Mouse (Mus musculus) testis, adult 2 months (tissue): ENCODE results near the gene Grm1. TPM values are rescaled to one million over a fixed set of nuclear protein-coding genes. Genes with fewer than 3 reads are reported as not detected.

Experiments used
- H3K27ac ChIP-seq: fragments of 200-500 bp; 2 replicates; pipeline ENCODE4 v1.5.1; 2012; ENCODE audit warnings: low read depth, low read length; ENCODE audit not compliant: control insufficient read depth, insufficient read depth
- H3K27me3 ChIP-seq: fragments of 200-500 bp; 2 replicates; pipeline ENCODE4 v1.6.1; 2012; ENCODE audit warnings: mild to moderate bottlenecking, low read length, moderate library complexity; ENCODE audit not compliant: control insufficient read depth, insufficient read depth
- H3K36me3 ChIP-seq: fragments of 200-500 bp; 2 replicates; pipeline ENCODE4 v1.6.1; 2012; ENCODE audit warnings: mild to moderate bottlenecking, low read length; ENCODE audit not compliant: control insufficient read depth, insufficient read depth
- H3K4me1 ChIP-seq: fragments of 200-500 bp; 2 replicates; pipeline ENCODE4 v1.6.1; 2012; ENCODE audit warnings: low read length; ENCODE audit not compliant: control insufficient read depth, insufficient read depth
- H3K4me3 ChIP-seq: fragments of 200-500 bp; 2 replicates; pipeline ENCODE4 v1.5.1; 2012; ENCODE audit warnings: low read depth, mild to moderate bottlenecking, low read length, moderate library complexity, mixed read lengths; ENCODE audit not compliant: control insufficient read depth
- CTCF ChIP-seq: fragments of 200-500 bp; IDR thresholded peaks from 2 replicates; pipeline ENCODE4 v1.5.1; 2012; ENCODE audit warnings: low read depth, mild to moderate bottlenecking, inconsistent platforms, low read length, moderate library complexity; ENCODE audit not compliant: control insufficient read depth, insufficient read depth, insufficient replicate concordance
- POLR2A ChIP-seq: fragments of 200-500 bp; IDR thresholded peaks from 2 replicates; pipeline ENCODE4 v1.6.1; 2012; ENCODE audit warnings: low read depth, mild to moderate bottlenecking, inconsistent platforms, low read length, moderate library complexity; ENCODE audit not compliant: control insufficient read depth
- polyA plus RNA-seq: library from polyadenylated mRNA; depleted of rRNA; stranded (reverse); fragments of >200 nt; gene quantifications from 2 replicates; pipeline ENCODE4 v1.2.3, GENCODE M21; 2012

The Grm1 gene
- polyA plus RNA-seq, 1 experiment: 14.4 TPM

- TF ChIP-seq CTCF (no peak), POLR2A (no peak)
- Histone ChIP-seq H3K27me3 (no peaks in the 10 kb centered on the region), H3K4me1 (no peaks in the 10 kb centered on the region), H3K36me3 (no peaks in the 10 kb centered on the region), H3K4me3 (no peak overlapping the region), H3K27ac (no peak overlapping the region)
Measured at GRCm38 (mm10) chr10:10917857-10918399, 164.2 kb downstream of the Grm1 start.

- Histone ChIP-seq H3K36me3 (no peaks in the 10 kb centered on the region), H3K27ac (no peak overlapping the region), H3K4me3 (no peak overlapping the region), H3K4me1 (no peaks in the 10 kb centered on the region), H3K27me3 (no peaks in the 10 kb centered on the region)
- no peak for TF ChIP-seq POLR2A
- no peak for TF ChIP-seq CTCF
Measured at GRCm38 (mm10) chr10:10913621-10914020, 168.5 kb downstream of the Grm1 start.

- Histone ChIP-seq H3K27ac (no peak overlapping the region), H3K27me3 (no peaks in the 10 kb centered on the region), H3K36me3 (no peaks in the 10 kb centered on the region), H3K4me1 (no peaks in the 10 kb centered on the region), H3K4me3 (no peak overlapping the region)
- TF ChIP-seq POLR2A (no peak), CTCF (no peak)
Measured at GRCm38 (mm10) chr10:10890221-10890620, 191.9 kb downstream of the Grm1 start.

GRCm38 (mm10) chr10:10888521-10888920, 193.6 kb downstream of the Grm1 start:
- Histone ChIP-seq H3K36me3 (no peaks in the 10 kb centered on the region), H3K4me1 (no peaks in the 10 kb centered on the region), H3K27me3 (no peaks in the 10 kb centered on the region), H3K27ac (no peak overlapping the region), H3K4me3 (no peak overlapping the region)
- TF ChIP-seq POLR2A (no peak), CTCF (no peak)

GRCm38 (mm10) chr10:10884992-10885391, 197.2 kb downstream of the Grm1 start:
- TF ChIP-seq POLR2A: no peak
- no peak for TF ChIP-seq CTCF
- Histone ChIP-seq H3K4me1 (no peaks in the 10 kb centered on the region), H3K27me3 (no peaks in the 10 kb centered on the region), H3K4me3 (no peak overlapping the region), H3K36me3 (no peaks in the 10 kb centered on the region), H3K27ac (no peak overlapping the region)

- TF ChIP-seq POLR2A (no peak), CTCF (no peak)
- Histone ChIP-seq H3K36me3 (no peaks in the 10 kb centered on the region), H3K4me1 (no peaks in the 10 kb centered on the region), H3K27me3 (no peaks in the 10 kb centered on the region), H3K27ac (no peak overlapping the region), H3K4me3 (no peak overlapping the region)
Measured at GRCm38 (mm10) chr10:10872142-10872541, 210.0 kb downstream of the Grm1 start.

GRCm38 (mm10) chr10:10870271-10870670, 211.9 kb downstream of the Grm1 start:
- Histone ChIP-seq H3K36me3 (no peaks in the 10 kb centered on the region), H3K4me3 (no peak overlapping the region), H3K27ac (no peak overlapping the region), H3K4me1 (no peaks in the 10 kb centered on the region), H3K27me3 (no peaks in the 10 kb centered on the region)
- TF ChIP-seq POLR2A (no peak), CTCF (no peak)

GRCm38 (mm10) chr10:10866278-10866677, 215.9 kb downstream of the Grm1 start:
- H3K27ac ChIP-seq: no peak overlapping the region
- no peaks in the 10 kb centered on the region for H3K36me3 ChIP-seq
- H3K4me1 ChIP-seq: no peaks in the 10 kb centered on the region
- H3K4me3 ChIP-seq: no peak overlapping the region
- no peaks in the 10 kb centered on the region for H3K27me3 ChIP-seq
- TF ChIP-seq POLR2A (no peak), CTCF (no peak)
